Mouse (Mus musculus) left cerebral cortex, adult 8-10 months (tissue): Measurements from ENCODE around the gene Gm11627. TPM values are rescaled to one million over a fixed set of nuclear protein-coding genes. Genes with fewer than 3 reads are reported as not detected.

Experiments used
- DNase-seq, 2 experiments: peaks; one replicate each; pipeline ENCODE4 v3.0.0; 2022; ENCODE audit warnings: low spot score in 2 of 2
- total RNA-seq, 4 experiments: library from RNA; stranded (reverse); gene quantifications; 2 replicates each; pipeline ENCODE4 v1.2.4; 2022

The Gm11627 gene
- total RNA-seq, 4 experiments from 2014 or later, result 2.7 to 5.8 (median 4.2) TPM

- DNase-seq, result no peak
Measured at GRCm38 (mm10) chr11:102603496-102603850, 24.2 kb upstream of the Gm11627 start.

- DNase-seq, result no peak
Measured at GRCm38 (mm10) chr11:102602816-102603495, 23.7 kb upstream of the Gm11627 start.

GRCm38 (mm10) chr11:102599912-102600311 is 20.7 kb upstream of the Gm11627 start:
- no peak for DNase-seq

- no peak for DNase-seq
Measured at GRCm38 (mm10) chr11:102595341-102595820, 16.1 kb upstream of the Gm11627 start.

- DNase-seq, result no peak
Measured at GRCm38 (mm10) chr11:102587554-102587953, 8.3 kb upstream of the Gm11627 start.

GRCm38 (mm10) chr11:102586445-102587130 is 7.3 kb upstream of the Gm11627 start:
- DNase-seq, result no peak

GRCm38 (mm10) chr11:102582736-102583135 is 3.5 kb upstream of the Gm11627 start:
- no peak for DNase-seq

GRCm38 (mm10) chr11:102582016-102582610 is 2.9 kb upstream of the Gm11627 start:
- DNase-seq, result no peak

- DNase-seq, result no peak
Measured at GRCm38 (mm10) chr11:102581281-102582015, 2.2 kb upstream of the Gm11627 start.

- no peak for DNase-seq
Measured at GRCm38 (mm10) chr11:102580034-102580330, 721 bp upstream of the Gm11627 start.

- peak in 1 of 2 experiments; percentile 34 for DNase-seq
Measured at GRCm38 (mm10) chr11:102578341-102579118, 731 bp downstream of the Gm11627 start.

- DNase-seq, result no peak
Measured at GRCm38 (mm10) chr11:102576050-102576754, 3.1 kb downstream of the Gm11627 start.

- no peak for DNase-seq
Measured at GRCm38 (mm10) chr11:102575034-102575433, 4.2 kb downstream of the Gm11627 start.

- DNase-seq, result peak; percentile 23 to 70
Measured at GRCm38 (mm10) chr11:102572866-102573663, 6.2 kb downstream of the Gm11627 start.

- no peak for DNase-seq
Measured at GRCm38 (mm10) chr11:102568756-102569377, 10.4 kb downstream of the Gm11627 start.

- DNase-seq, result no peak
Measured at GRCm38 (mm10) chr11:102568191-102568590, 11.1 kb downstream of the Gm11627 start.

- no peak for DNase-seq
Measured at GRCm38 (mm10) chr11:102567723-102568122, 11.5 kb downstream of the Gm11627 start.

GRCm38 (mm10) chr11:102567157-102567556 is 12.1 kb downstream of the Gm11627 start:
- DNase-seq, result no peak

GRCm38 (mm10) chr11:102566290-102566689 is 13.0 kb downstream of the Gm11627 start:
- DNase-seq, result no peak
